Mouse (Mus musculus) heart, postnatal 0 days (tissue): ENCODE results near the gene Ralgps2.

ENCODE experiments used
- CTCF ChIP-seq: IDR thresholded peaks from 2 replicates; pipeline ENCODE4 v1.5.1; 2016; ENCODE audit warnings: antibody characterized with exemption, control low read depth, low read depth
- EP300 ChIP-seq: IDR thresholded peaks from 2 replicates; pipeline ENCODE4 v1.6.1; 2016; ENCODE audit warnings: antibody characterized with exemption, low read depth

- no peak for TF ChIP-seq CTCF
- no peak for TF ChIP-seq EP300
These were observed 176.1 kb downstream of the Ralgps2 start for GRCm38 (mm10) chr1:156763280-156763679.
